Mouse (Mus musculus): Measurements from ENCODE around the gene Abca13. TPM values are rescaled to one million over a fixed set of nuclear protein-coding genes. Genes with fewer than 3 reads are reported as not detected.

Gene Abca13
- total and polyA plus RNA-seq, 2 experiments from 2014 or later, result 0.05 to 0.06 TPM

DNA sequence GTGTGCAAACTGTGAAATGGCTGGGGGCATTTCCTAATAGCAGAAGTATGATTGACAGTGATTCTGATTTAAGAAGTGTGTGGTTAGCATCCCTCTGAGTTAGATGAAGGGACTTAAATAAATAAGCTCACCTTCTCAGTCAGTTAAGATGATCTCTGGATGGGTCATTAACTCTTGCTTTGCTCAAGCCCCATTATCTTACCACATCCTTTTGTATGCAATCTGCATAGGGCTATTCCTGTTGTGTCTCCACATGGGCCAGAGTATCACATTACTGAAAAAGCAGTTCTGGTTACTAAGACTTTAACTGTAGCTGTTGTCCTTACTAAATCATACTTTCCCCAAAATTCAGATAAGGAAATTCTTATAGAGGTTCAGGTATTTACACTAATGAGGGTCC lies 416.5 kb downstream of the Abca13 start:
- Histone ChIP-seq H3K36me3 (ENCODE audit: insufficient read depth) (no peaks in the 10 kb centered on the region), H3K9ac (no peak overlapping the region), H3K9me3 (ENCODE audit: low read length) (no peaks in the 10 kb centered on the region), H3K27me3 (ENCODE audit: insufficient read depth, low read length) (no peaks in the 10 kb centered on the region), H3K27ac (ENCODE audit: low read depth, low read length) (no peak overlapping the region), H3K4me1 (ENCODE audit: insufficient read depth) (no peaks in the 10 kb centered on the region), H3K4me2 (ENCODE audit: low read depth) (no peak overlapping the region), H3K4me3 (ENCODE audit: low read depth, low read length) (no peak overlapping the region)
- ATAC-seq, result no peak
- DNase-seq, result no peak
- no peak for TF ChIP-seq CTCF (IDR thresholded peaks at IDR 0.05; ENCODE audit: low read depth)

DNA sequence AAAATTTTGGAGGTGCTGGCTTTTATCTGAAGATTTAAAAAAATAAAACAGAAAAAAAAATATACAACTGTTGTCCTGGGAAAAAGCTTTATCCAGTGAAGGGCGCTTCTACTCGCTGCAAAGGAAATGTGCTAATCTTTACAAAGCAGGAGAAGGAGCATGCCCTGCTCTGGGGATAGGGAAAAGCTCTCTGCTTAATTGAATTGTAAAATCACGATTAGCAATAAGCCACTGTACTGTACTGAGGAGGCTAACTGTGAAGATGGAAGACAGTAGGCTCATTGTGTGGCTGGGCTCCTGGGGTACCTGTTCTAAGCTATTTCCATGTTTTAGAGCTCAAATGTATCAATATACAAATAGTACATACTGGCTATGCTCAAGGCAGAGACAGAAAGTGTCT lies 417.3 kb downstream of the Abca13 start:
- no peak overlapping the region for H3K9ac ChIP-seq
- no peak overlapping the region for H3K4me2 ChIP-seq (ENCODE audit: low read depth)
- no peak overlapping the region for H3K27ac ChIP-seq (ENCODE audit: low read depth, low read length)
- no peaks in the 10 kb centered on the region for H3K4me1 ChIP-seq (ENCODE audit: insufficient read depth)
- H3K9me3 ChIP-seq (ENCODE audit: low read length), result no peaks in the 10 kb centered on the region
- no peak for TF ChIP-seq CTCF (IDR thresholded peaks at IDR 0.05; ENCODE audit: low read depth)
- no peak overlapping the region for H3K4me3 ChIP-seq (ENCODE audit: low read depth, low read length)
- ATAC-seq (no peak), DNase-seq (no peak)
- WGBS, result 53% methylated on average over 3 of the region's 3 CpGs
- H3K27me3 ChIP-seq (ENCODE audit: insufficient read depth, low read length), result no peaks in the 10 kb centered on the region
- H3K36me3 ChIP-seq (ENCODE audit: insufficient read depth), result no peaks in the 10 kb centered on the region

DNA sequence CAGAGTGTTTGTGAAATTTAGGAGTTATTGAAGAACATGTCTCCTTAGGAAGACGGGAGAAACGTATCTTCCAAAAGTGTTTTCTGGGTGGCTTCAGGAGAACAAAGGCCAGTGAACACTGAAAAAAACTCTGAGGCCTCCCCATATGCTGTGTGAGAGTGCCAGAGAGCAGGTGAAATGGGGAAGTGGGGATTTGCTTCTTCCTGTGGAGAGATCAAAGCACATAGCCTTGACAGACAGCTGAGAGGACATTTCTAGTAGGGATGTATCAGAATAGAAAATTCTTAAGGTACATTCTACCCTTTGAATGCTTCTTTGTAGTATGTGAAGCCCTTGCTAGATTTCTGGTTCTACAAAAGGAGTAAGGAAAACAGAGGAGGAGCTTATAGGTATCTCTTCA lies 424.4 kb downstream of the Abca13 start:
- no peak overlapping the region for H3K27ac ChIP-seq (ENCODE audit: low read depth, low read length)
- no peak overlapping the region for H3K4me2 ChIP-seq (ENCODE audit: low read depth)
- no peak for DNase-seq
- WGBS, result 28% methylated on average over 2 of the region's 2 CpGs
- H3K4me1 ChIP-seq (ENCODE audit: insufficient read depth), result no peaks in the 10 kb centered on the region
- no peak overlapping the region for H3K9ac ChIP-seq
- H3K4me3 ChIP-seq (ENCODE audit: low read depth, low read length), result no peak overlapping the region
- no peaks in the 10 kb centered on the region; the same call in 1 of the 2 replicates for H3K27me3 ChIP-seq (ENCODE audit: insufficient read depth, low read length)
- ATAC-seq, result no peak
- H3K36me3 ChIP-seq (ENCODE audit: insufficient read depth), result no peaks in the 10 kb centered on the region
- H3K9me3 ChIP-seq (ENCODE audit: low read length), result no peaks in the 10 kb centered on the region
- TF ChIP-seq CTCF (IDR thresholded peaks at IDR 0.05; ENCODE audit: low read depth), result no peak

DNA sequence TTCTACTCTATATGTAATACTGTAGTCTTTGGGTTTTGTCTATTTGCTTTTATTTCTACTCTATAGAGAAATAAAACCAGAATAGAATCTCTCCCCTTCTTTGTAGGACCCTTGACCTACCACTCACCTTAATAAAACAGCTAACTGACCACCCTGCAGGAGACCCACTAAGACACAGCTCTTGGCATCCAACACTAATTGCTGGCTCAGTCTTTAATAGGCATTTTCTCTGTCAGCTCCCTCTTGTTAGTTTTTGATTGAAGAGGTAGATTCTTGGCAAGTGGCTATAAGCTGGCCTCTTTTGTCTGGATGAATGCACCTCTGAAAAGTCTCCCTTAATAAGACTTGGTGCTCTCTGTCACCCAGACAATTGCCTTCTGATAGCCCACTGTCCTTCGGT lies 424.9 kb downstream of the Abca13 start:
- DNase-seq (no peak), ATAC-seq (no peak)
- 17% methylated on average over 1 of the region's 1 CpGs for WGBS

DNA sequence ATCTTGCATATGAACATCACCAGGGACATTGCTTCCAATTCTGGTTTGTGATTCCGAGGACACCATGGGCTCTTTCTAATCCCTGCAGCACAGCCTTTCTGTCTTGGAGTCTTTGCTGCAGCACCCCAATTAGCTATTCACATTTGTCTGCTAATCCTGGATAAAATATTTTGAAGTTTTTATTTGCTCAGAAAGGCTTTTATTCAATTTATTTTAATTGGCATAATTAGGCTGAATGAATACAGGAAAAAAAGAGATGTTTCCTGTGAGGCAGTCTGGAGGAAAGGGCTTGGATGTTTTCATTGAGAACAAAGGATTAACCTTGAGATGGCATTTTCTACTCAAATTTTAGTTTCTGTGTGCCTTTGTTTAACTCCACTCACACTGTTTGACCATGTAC lies 428.2 kb downstream of the Abca13 start:
- H3K9ac ChIP-seq, result no peak overlapping the region
- H3K4me2 ChIP-seq (ENCODE audit: low read depth), result no peak overlapping the region
- H3K36me3 ChIP-seq (ENCODE audit: insufficient read depth), result no peaks in the 10 kb centered on the region
- ATAC-seq (no peak), DNase-seq (no peak)
- no peak overlapping the region for H3K27ac ChIP-seq (ENCODE audit: low read depth, low read length)
- no peak overlapping the region for H3K4me3 ChIP-seq (ENCODE audit: low read depth, low read length)
- TF ChIP-seq CTCF (IDR thresholded peaks at IDR 0.05; ENCODE audit: low read depth), result no peak
- WGBS, result 4% methylated on average over 1 of the region's 1 CpGs
- no peaks in the 10 kb centered on the region; the same call in 1 of the 2 replicates for H3K27me3 ChIP-seq (ENCODE audit: insufficient read depth, low read length)
- H3K9me3 ChIP-seq (ENCODE audit: low read length), result no peaks in the 10 kb centered on the region
- no peaks in the 10 kb centered on the region for H3K4me1 ChIP-seq (ENCODE audit: insufficient read depth)

More for the DNA sequence above, 424.9 kb downstream of the Abca13 start:
- H3K27me3 ChIP-seq (ENCODE audit: insufficient read depth, low read length), result no peaks in the 10 kb centered on the region; the same call in 1 of the 2 replicates
- TF ChIP-seq CTCF (IDR thresholded peaks at IDR 0.05; ENCODE audit: low read depth), result no peak
- H3K27ac ChIP-seq (ENCODE audit: low read depth, low read length), result no peak overlapping the region
- H3K4me2 ChIP-seq (ENCODE audit: low read depth), result no peak overlapping the region
- no peaks in the 10 kb centered on the region for H3K36me3 ChIP-seq (ENCODE audit: insufficient read depth)
- no peak overlapping the region for H3K4me3 ChIP-seq (ENCODE audit: low read depth, low read length)
- no peaks in the 10 kb centered on the region for H3K9me3 ChIP-seq (ENCODE audit: low read length)
- no peak overlapping the region for H3K9ac ChIP-seq
- no peaks in the 10 kb centered on the region for H3K4me1 ChIP-seq (ENCODE audit: insufficient read depth)

DNA sequence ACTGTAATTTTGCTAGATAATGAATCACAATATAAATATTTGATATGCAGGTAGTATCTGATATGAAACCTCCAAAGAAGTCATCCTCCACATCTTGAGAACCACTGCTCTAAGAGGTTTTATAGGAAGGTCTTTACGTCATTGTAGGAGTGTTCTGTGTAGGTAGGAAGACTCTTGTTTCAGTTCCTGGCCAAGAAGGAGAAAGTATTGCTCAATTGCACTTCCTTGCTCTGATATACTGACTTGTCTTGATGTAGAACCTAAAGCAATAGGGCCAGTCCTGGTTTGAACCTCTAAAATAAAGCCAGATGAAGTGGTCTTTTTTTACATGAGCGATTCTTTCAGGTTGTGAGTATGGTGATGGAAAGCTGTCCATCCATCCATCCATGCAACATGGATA lies 431.1 kb downstream of the Abca13 start:
- no peak for TF ChIP-seq CTCF (IDR thresholded peaks at IDR 0.05; ENCODE audit: low read depth)
- no peaks in the 10 kb centered on the region for H3K36me3 ChIP-seq (ENCODE audit: insufficient read depth)
- no peak overlapping the region for H3K4me3 ChIP-seq (ENCODE audit: low read depth, low read length)
- H3K27ac ChIP-seq (ENCODE audit: low read depth, low read length), result no peak overlapping the region
- H3K9ac ChIP-seq, result no peak overlapping the region
- 90% methylated on average over 2 of the region's 2 CpGs for WGBS
- no peak for DNase-seq
- H3K4me1 ChIP-seq (ENCODE audit: insufficient read depth), result no peaks in the 10 kb centered on the region
- ATAC-seq, result no peak
- no peaks in the 10 kb centered on the region; the same call in 1 of the 2 replicates for H3K27me3 ChIP-seq (ENCODE audit: insufficient read depth, low read length)
- no peak overlapping the region for H3K4me2 ChIP-seq (ENCODE audit: low read depth)
- no peaks in the 10 kb centered on the region for H3K9me3 ChIP-seq (ENCODE audit: low read length)

DNA sequence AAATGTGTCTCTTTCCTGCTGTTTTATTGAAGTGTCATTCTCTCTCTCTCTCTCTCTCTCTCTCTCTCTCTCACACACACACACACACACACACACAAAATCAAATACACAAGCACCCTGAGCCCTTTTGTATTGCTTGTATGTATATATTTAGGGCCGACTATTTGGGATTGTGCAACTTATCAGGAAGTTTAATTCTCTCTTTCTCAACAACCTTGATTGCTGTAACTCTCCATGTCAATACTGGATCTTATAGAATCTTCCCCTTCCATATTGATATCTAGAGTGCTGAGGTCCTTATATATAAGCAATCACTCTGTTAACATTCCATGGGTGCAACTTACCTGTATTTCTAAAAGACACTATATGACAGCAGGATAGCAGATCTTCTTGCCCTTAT lies 433.0 kb downstream of the Abca13 start:
- Histone ChIP-seq H3K27ac (ENCODE audit: low read depth, low read length) (no peak overlapping the region), H3K27me3 (ENCODE audit: insufficient read depth, low read length) (no peaks in the 10 kb centered on the region), H3K9me3 (ENCODE audit: low read length) (no peaks in the 10 kb centered on the region)

DNA sequence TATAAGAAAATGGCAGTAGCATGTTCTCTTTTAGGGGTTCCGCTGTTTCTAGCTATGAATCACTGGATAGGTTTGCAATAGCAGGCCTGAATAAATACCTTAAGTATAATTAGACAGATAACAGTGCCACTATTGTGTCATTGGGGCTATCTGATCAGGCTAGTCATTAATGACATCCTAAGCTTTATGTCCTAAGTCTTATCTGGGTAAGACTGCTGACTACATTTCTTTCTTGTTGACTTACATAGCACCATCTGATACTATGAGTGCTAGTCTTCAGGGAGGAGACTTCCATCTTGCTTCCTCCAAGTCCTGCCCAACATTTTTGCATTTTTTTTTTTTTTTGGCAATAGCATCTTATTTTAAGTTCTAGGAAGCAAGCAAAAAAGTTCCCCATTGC lies 434.1 kb downstream of the Abca13 start:
- no peaks in the 10 kb centered on the region for H3K27me3 ChIP-seq (ENCODE audit: insufficient read depth, low read length)
- H3K9ac ChIP-seq, result no peak overlapping the region
- WGBS, result 96% methylated on average over 1 of the region's 1 CpGs
- no peak overlapping the region for H3K27ac ChIP-seq (ENCODE audit: low read depth, low read length)
- no peaks in the 10 kb centered on the region for H3K36me3 ChIP-seq (ENCODE audit: insufficient read depth)
- no peak for TF ChIP-seq CTCF (IDR thresholded peaks at IDR 0.05; ENCODE audit: low read depth)
- DNase-seq (no peak), ATAC-seq (no peak)
- H3K4me3 ChIP-seq (ENCODE audit: low read depth, low read length), result no peak overlapping the region
- no peaks in the 10 kb centered on the region for H3K9me3 ChIP-seq (ENCODE audit: low read length)
- no peaks in the 10 kb centered on the region for H3K4me1 ChIP-seq (ENCODE audit: insufficient read depth)
- no peak overlapping the region for H3K4me2 ChIP-seq (ENCODE audit: low read depth)

More for the DNA sequence above, 433.0 kb downstream of the Abca13 start:
- DNase-seq, result no peak
- no peak for ATAC-seq
- no peak for TF ChIP-seq CTCF (IDR thresholded peaks at IDR 0.05; ENCODE audit: low read depth)
- Histone ChIP-seq H3K9ac (no peak overlapping the region), H3K4me1 (ENCODE audit: insufficient read depth) (no peaks in the 10 kb centered on the region), H3K4me2 (ENCODE audit: low read depth) (no peak overlapping the region), H3K4me3 (ENCODE audit: low read depth, low read length) (no peak overlapping the region), H3K36me3 (ENCODE audit: insufficient read depth) (no peaks in the 10 kb centered on the region)
- WGBS, result 92% methylated on average over 1 of the region's 1 CpGs
